Mouse (Mus musculus): ENCODE measurements around the gene Kcnk3. TPM values are rescaled to one million over a fixed set of nuclear protein-coding genes. Genes with fewer than 3 reads are reported as not detected.
A peak's percentile ranks its signal among the peaks of the same experiment; 100 is the strongest.

Gene Kcnk3
- polyA plus RNA-seq, 1 experiment from 2014 or later: 0.27 TPM

DNA sequence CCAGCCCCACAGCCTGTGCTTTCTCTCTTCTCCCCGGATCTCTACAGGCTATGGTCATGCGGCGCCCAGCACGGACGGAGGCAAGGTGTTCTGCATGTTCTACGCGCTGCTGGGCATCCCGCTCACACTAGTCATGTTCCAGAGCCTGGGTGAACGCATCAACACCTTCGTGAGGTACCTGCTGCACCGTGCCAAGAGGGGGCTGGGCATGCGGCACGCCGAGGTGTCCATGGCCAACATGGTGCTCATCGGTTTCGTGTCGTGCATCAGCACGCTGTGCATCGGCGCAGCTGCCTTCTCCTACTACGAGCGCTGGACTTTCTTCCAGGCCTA, 33.8 kb downstream of the Kcnk3 start:
- peak overlapping the region; percentile 37; the same call in 1 of the 2 replicates for H3K4me3 ChIP-seq (ENCODE audit: low read depth, low read length)
- no peak overlapping the region for H3K27ac ChIP-seq (ENCODE audit: low read depth, low read length)
- WGBS: 43% methylated on average over 22 of the region's 22 CpGs
- no peaks in the 10 kb centered on the region for H3K36me3 ChIP-seq (ENCODE audit: control insufficient read depth, insufficient read depth, low read length)
- peaks cover 26% of the 10 kb centered on the region for H3K27me3 ChIP-seq (ENCODE audit: control insufficient read depth, insufficient read depth, low read length)
- peak overlapping the region; percentile 73 for H3K4me2 ChIP-seq
- peaks cover 11% of the 10 kb centered on the region for H3K4me1 ChIP-seq (ENCODE audit: control insufficient read depth, insufficient read depth, low read length)
- H3K9me3 ChIP-seq (ENCODE audit: control insufficient read depth, low read length): no peaks in the 10 kb centered on the region
- peak; percentile 16; the same call in 1 of the 2 replicates for ATAC-seq (ENCODE audit: low FRiP score)
- H3K9ac ChIP-seq (ENCODE audit: low read length): no peak overlapping the region; the same call in 1 of the 2 replicates
- DNase-seq (ENCODE audit: low spot score, missing footprints): no peak

DNA sequence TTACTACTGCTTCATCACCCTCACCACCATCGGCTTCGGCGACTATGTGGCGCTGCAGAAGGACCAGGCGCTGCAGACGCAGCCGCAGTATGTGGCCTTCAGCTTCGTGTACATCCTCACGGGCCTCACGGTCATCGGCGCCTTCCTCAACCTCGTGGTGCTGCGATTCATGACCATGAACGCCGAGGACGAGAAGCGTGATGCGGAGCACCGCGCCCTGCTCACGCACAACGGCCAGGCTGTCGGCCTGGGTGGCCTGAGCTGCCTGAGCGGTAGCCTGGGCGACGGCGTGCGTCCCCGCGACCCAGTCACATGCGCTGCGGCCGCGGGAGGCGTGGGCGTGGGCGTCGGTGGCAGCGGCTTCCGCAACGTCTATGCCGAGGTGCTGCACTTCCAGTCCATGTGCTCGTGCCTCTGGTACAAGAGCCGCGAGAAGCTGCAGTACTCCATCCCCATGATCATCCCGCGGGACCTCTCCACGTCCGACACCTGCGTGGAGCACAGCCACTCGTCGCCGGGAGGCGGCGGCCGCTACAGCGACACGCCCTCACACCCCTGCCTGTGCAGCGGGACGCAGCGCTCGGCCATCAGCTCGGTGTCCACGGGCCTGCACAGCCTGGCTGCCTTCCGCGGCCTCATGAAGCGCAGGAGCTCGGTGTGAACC, 34.3 kb downstream of the Kcnk3 start:
- Histone ChIP-seq H3K4me3 (ENCODE audit: low read depth, low read length) (peak overlapping the region; percentile 37), H3K4me1 (ENCODE audit: control insufficient read depth, insufficient read depth, low read length) (peaks cover 11% of the 10 kb centered on the region), H3K9me3 (ENCODE audit: control insufficient read depth, low read length) (no peaks in the 10 kb centered on the region), H3K36me3 (ENCODE audit: control insufficient read depth, insufficient read depth, low read length) (no peaks in the 10 kb centered on the region), H3K27me3 (ENCODE audit: control insufficient read depth, insufficient read depth, low read length) (peaks cover 26% of the 10 kb centered on the region), H3K9ac (ENCODE audit: low read length) (peak overlapping the region; percentile 53), H3K27ac (ENCODE audit: low read depth, low read length) (no peak overlapping the region), H3K4me2 (peak overlapping the region; percentile 73)
- DNase-seq (ENCODE audit: low spot score, missing footprints) (peak; percentile 95), ATAC-seq (ENCODE audit: low FRiP score) (peak; percentile 69)
- under 1% methylated on average over 69 of the region's 69 CpGs for whole genome bisulfite sequencing

DNA sequence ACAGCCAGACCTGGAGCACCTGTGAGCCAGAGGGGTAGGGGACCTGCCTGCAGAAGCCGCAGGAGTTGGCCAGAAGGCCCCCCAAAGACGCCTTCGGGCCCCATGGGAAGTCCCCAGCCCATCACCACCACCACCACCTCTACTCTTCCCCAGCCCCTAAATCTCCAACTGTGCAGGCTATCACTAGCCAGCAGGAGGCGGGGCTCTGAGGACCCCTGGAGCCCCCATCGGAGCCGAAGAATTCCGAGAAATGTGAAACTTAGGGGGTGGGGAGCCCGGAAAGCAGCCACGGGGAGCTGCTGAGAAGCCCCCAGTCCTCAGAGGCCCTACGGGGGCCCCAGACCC, 34.8 kb downstream of the Kcnk3 start:
- Histone ChIP-seq H3K4me1 (ENCODE audit: control insufficient read depth, insufficient read depth, low read length) (peaks cover 11% of the 10 kb centered on the region), H3K36me3 (ENCODE audit: control insufficient read depth, insufficient read depth, low read length) (no peaks in the 10 kb centered on the region), H3K9me3 (ENCODE audit: control insufficient read depth, low read length) (no peaks in the 10 kb centered on the region), H3K27me3 (ENCODE audit: control insufficient read depth, insufficient read depth, low read length) (peaks cover 26% of the 10 kb centered on the region), H3K27ac (ENCODE audit: low read depth, low read length) (no peak overlapping the region), H3K4me3 (ENCODE audit: low read depth, low read length) (peak overlapping the region; percentile 37), H3K9ac (ENCODE audit: low read length) (peak overlapping the region; percentile 53), H3K4me2 (peak overlapping the region; percentile 73)
- peak; percentile 93 for DNase-seq (ENCODE audit: low spot score, missing footprints)
- peak; percentile 57; the same call in 1 of the 2 replicates for ATAC-seq (ENCODE audit: low FRiP score)
- 1% methylated on average over 10 of the region's 10 CpGs for WGBS

DNA sequence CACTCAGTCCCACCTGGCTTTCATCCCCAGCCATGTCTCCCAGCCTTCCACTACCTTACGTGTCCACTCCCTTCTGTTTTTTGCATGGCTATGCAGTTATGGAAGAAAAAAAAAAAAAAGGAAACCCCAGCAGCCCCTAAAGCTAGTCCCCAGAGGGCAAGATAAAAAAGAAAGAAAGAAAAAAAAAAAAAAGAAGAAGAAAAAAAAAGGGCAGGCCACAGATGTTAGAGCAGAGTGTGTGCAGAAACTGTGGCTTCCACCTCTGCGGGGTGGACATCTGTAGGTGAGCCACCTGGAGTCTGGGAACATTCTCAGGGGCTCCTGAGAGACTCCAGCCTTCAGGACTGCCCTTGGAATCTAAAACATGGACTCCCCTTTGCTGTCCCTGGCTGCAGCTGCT, 35.4 kb downstream of the Kcnk3 start:
- H3K4me2 ChIP-seq: no peak overlapping the region
- H3K4me1 ChIP-seq (ENCODE audit: control insufficient read depth, insufficient read depth, low read length): peaks cover 11% of the 10 kb centered on the region
- no peak overlapping the region for H3K9ac ChIP-seq (ENCODE audit: low read length)
- no peak overlapping the region for H3K4me3 ChIP-seq (ENCODE audit: low read depth, low read length)
- ATAC-seq (ENCODE audit: low FRiP score) (no peak), DNase-seq (ENCODE audit: low spot score, missing footprints) (peak; percentile 76)
- no peaks in the 10 kb centered on the region for H3K36me3 ChIP-seq (ENCODE audit: control insufficient read depth, insufficient read depth, low read length)
- no peaks in the 10 kb centered on the region for H3K9me3 ChIP-seq (ENCODE audit: control insufficient read depth, low read length)
- 47% methylated on average over 2 of the region's 2 CpGs for WGBS
- H3K27me3 ChIP-seq (ENCODE audit: control insufficient read depth, insufficient read depth, low read length): peaks cover 26% of the 10 kb centered on the region
- H3K27ac ChIP-seq (ENCODE audit: low read depth, low read length): no peak overlapping the region

DNA sequence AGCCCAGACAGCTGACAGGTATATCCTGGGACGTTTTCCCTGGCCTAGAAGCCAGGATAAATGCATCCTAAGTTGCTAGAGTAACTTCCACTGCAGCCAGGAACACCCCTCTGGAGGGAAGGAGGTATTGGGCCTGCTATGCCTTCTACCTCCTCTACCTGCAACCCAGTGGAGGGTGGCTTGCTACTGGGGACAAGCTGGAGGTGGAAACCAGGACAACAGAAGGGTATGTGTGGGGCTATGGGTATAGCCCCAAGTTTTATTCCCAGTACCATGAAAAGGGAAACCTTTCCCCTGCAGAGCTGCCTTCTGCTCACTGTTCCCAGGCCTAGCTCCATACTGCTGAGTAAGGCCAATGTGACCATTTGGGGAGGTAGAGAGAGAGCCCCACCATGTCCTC, 36.3 kb downstream of the Kcnk3 start:
- H3K4me2 ChIP-seq: no peak overlapping the region
- ATAC-seq (ENCODE audit: low FRiP score) (no peak), DNase-seq (ENCODE audit: low spot score, missing footprints) (peak; percentile 79)
- no peak overlapping the region for H3K27ac ChIP-seq (ENCODE audit: low read depth, low read length)
- H3K9me3 ChIP-seq (ENCODE audit: control insufficient read depth, low read length): no peaks in the 10 kb centered on the region
- H3K36me3 ChIP-seq (ENCODE audit: control insufficient read depth, insufficient read depth, low read length): no peaks in the 10 kb centered on the region
- H3K4me1 ChIP-seq (ENCODE audit: control insufficient read depth, insufficient read depth, low read length): peaks cover 11% of the 10 kb centered on the region
- 44% methylated on average over 1 of the region's 1 CpGs for WGBS
- H3K9ac ChIP-seq (ENCODE audit: low read length): no peak overlapping the region
- H3K4me3 ChIP-seq (ENCODE audit: low read depth, low read length): no peak overlapping the region
- H3K27me3 ChIP-seq (ENCODE audit: control insufficient read depth, insufficient read depth, low read length): peaks cover 26% of the 10 kb centered on the region

DNA sequence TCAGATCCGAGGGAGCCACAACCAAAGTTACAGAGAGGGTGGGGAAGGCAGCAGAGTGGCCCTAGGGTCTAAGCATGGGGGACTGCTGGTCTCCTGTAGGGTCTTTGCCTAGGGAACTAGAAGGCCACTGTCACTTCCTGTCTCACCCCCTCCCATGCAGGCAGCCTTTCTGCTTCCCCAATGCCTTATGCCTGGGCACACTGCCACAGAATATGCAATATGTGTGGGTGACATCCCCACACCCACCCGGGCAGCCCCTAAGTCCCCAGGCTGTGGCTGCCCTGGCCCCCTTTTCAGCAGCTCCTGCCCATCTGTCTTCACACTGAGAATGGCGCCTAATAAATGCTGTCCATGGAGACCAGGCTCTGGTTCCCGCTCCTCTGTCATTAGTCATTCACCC, 36.9 kb downstream of the Kcnk3 start:
- no peaks in the 10 kb centered on the region for H3K36me3 ChIP-seq (ENCODE audit: control insufficient read depth, insufficient read depth, low read length)
- DNase-seq (ENCODE audit: low spot score, missing footprints) (no peak), ATAC-seq (ENCODE audit: low FRiP score) (no peak)
- H3K9ac ChIP-seq (ENCODE audit: low read length): no peak overlapping the region
- no peak overlapping the region for H3K27ac ChIP-seq (ENCODE audit: low read depth, low read length)
- H3K4me3 ChIP-seq (ENCODE audit: low read depth, low read length): no peak overlapping the region
- peaks cover 11% of the 10 kb centered on the region for H3K4me1 ChIP-seq (ENCODE audit: control insufficient read depth, insufficient read depth, low read length)
- no peak overlapping the region for H3K4me2 ChIP-seq
- H3K27me3 ChIP-seq (ENCODE audit: control insufficient read depth, insufficient read depth, low read length): peaks cover 26% of the 10 kb centered on the region
- WGBS: 61% methylated on average over 4 of the region's 4 CpGs
- H3K9me3 ChIP-seq (ENCODE audit: control insufficient read depth, low read length): no peaks in the 10 kb centered on the region

DNA sequence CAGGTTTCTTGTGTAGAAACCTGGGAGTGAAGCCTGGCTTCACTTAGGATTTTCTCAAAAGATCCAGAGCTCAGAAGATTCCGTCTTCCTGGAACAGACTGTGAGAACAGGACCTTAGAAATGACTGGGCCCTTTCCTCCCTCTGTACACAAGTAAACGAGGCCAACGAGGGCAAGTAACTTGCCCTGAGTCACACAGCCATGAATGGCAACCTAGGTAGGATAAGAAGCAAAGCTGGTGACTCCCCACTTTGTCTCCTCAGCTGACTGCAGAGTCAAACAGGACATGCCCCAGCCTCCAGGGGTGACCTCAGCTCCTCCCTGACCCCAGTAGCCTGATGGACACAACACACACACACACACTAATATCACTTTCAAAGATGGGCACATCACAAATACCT, 37.4 kb downstream of the Kcnk3 start:
- DNase-seq (ENCODE audit: low spot score, missing footprints): no peak
- H3K9ac ChIP-seq (ENCODE audit: low read length): no peak overlapping the region
- no peak overlapping the region for H3K27ac ChIP-seq (ENCODE audit: low read depth, low read length)
- WGBS: 87% methylated on average over 3 of the region's 3 CpGs
- H3K4me2 ChIP-seq: no peak overlapping the region
- peaks cover 26% of the 10 kb centered on the region for H3K27me3 ChIP-seq (ENCODE audit: control insufficient read depth, insufficient read depth, low read length)
- no peak overlapping the region for H3K4me3 ChIP-seq (ENCODE audit: low read depth, low read length)
- H3K36me3 ChIP-seq (ENCODE audit: control insufficient read depth, insufficient read depth, low read length): no peaks in the 10 kb centered on the region
- ATAC-seq (ENCODE audit: low FRiP score): no peak
- peaks cover 11% of the 10 kb centered on the region for H3K4me1 ChIP-seq (ENCODE audit: control insufficient read depth, insufficient read depth, low read length)
- H3K9me3 ChIP-seq (ENCODE audit: control insufficient read depth, low read length): no peaks in the 10 kb centered on the region

DNA sequence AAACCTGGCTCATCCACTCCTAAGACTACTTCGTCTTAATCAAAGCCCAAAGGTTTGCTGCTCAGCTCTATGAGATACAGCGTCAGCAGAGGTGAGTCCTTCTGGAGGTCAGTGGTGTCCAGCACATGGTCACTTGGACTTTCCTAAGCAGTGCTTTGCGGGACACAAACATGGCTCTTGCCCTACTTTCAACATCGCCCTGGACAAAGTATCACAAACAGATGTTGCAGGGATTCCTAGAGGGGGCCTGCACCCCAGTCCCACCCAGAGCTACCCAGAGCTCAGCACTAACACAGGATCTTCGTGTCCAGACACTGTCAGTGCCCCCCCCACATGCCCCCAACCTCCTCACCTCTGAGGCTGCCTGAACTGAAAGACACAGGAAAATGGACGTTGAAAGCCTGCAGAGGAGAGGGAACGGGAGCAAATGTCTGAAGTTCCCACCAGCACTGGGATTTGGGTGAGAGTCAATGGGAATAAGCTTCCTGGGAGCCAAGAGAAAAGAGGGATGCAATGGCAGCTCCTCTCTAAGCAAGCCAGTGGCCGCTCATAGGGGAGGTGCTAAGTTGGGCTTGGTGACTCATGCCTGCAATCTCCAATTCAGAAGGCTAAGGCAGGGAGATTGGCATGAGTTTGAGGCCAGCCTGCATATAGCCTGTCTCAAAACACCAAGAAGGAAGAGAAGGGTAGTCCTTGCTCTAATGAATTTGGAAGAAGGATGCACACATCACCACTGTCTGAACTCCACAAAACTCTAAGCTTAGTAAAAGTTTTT, 38.5 kb downstream of the Kcnk3 start:
- Histone ChIP-seq H3K4me1 (ENCODE audit: control insufficient read depth, insufficient read depth, low read length) (peaks cover 11% of the 10 kb centered on the region), H3K4me2 (no peak overlapping the region), H3K9me3 (ENCODE audit: control insufficient read depth, low read length) (no peaks in the 10 kb centered on the region), H3K27me3 (ENCODE audit: control insufficient read depth, insufficient read depth, low read length) (peaks cover 19% of the 10 kb centered on the region), H3K27ac (ENCODE audit: low read depth, low read length) (no peak overlapping the region), H3K9ac (ENCODE audit: low read length) (no peak overlapping the region), H3K36me3 (ENCODE audit: control insufficient read depth, insufficient read depth, low read length) (no peaks in the 10 kb centered on the region), H3K4me3 (ENCODE audit: low read depth, low read length) (no peak overlapping the region)
- ATAC-seq (ENCODE audit: low FRiP score) (no peak), DNase-seq (ENCODE audit: low spot score, missing footprints) (peak; percentile 31)
- WGBS: 84% methylated on average over 8 of the region's 8 CpGs

DNA sequence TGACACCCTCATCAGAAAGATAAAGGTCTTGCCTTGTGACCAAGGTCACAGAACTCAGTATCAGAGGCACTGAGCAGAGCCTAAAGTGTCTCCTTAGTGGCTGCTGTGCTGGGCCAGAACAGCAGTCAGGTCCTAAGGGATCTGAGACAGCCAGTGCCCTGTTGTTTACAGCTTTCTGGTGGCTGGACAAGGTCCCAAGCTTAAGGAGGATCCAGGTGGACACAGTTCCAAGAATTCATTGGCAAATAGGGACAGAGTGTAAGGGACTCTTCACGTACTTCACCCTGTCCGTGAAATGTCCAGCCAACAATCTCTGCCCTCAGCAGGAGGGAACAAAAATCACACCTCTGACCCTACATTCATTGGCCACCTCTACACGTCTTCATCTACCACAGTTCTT, 40.5 kb downstream of the Kcnk3 start:
- no peaks in the 10 kb centered on the region for H3K4me1 ChIP-seq (ENCODE audit: control insufficient read depth, insufficient read depth, low read length)
- WGBS: 81% methylated on average over 3 of the region's 3 CpGs
- H3K27ac ChIP-seq (ENCODE audit: low read depth, low read length): no peak overlapping the region
- ATAC-seq (ENCODE audit: low FRiP score) (no peak), DNase-seq (ENCODE audit: low spot score, missing footprints) (peak; percentile 45)
- no peak overlapping the region for H3K4me3 ChIP-seq (ENCODE audit: low read depth, low read length)
- H3K27me3 ChIP-seq (ENCODE audit: control insufficient read depth, insufficient read depth, low read length): peaks cover under 1% of the 10 kb centered on the region; the same call in 1 of the 2 replicates
- no peak overlapping the region for H3K4me2 ChIP-seq
- H3K9me3 ChIP-seq (ENCODE audit: control insufficient read depth, low read length): no peaks in the 10 kb centered on the region
- H3K9ac ChIP-seq (ENCODE audit: low read length): no peak overlapping the region
- H3K36me3 ChIP-seq (ENCODE audit: control insufficient read depth, insufficient read depth, low read length): no peaks in the 10 kb centered on the region
